Comparison of ENCODE assay signal across 8 mouse cellular contexts in genomic region chr13:21171156-21171530, GRCm38 (mm10). TPM values are rescaled to one million over a fixed set of nuclear protein-coding genes. Genes with fewer than 3 reads are reported as not detected.
DNase-seq lines count a peak whose midpoint lies in the region; ATAC-seq and TF ChIP-seq lines count a peak whose summit lies in the region.

No protein-coding gene starts in this region.

- H3K4me2 ChIP-seq in hindbrain, embryonic 16.5 days (ENCODE audit: low read length), result peak overlapping the region; percentile 63
- H3K4me2 ChIP-seq in myocyte (ENCODE audit: low read depth), result peak overlapping the region; percentile 81

- H3K36me3 ChIP-seq in thymus, adult 2 months (ENCODE audit: control insufficient read depth, insufficient read depth, low read length), result no peaks in the 10 kb centered on the region
- no peaks in the 10 kb centered on the region for H3K36me3 ChIP-seq in hindbrain, embryonic 16.5 days (ENCODE audit: control insufficient read depth, insufficient read depth, low read length)
- H3K36me3 ChIP-seq in myocyte (ENCODE audit: control insufficient read depth, insufficient read depth), result no peaks in the 10 kb centered on the region

- H3K79me2 ChIP-seq in myocyte (ENCODE audit: control insufficient read depth, insufficient read depth), result no peaks in the 10 kb centered on the region

- no peaks in the 10 kb centered on the region for H3K9me3 ChIP-seq in hindbrain, embryonic 16.5 days (ENCODE audit: control insufficient read depth, low read length)

- 58% methylated on average over 15 of the region's 15 CpGs for WGBS in thymus, adult 2 months
- 10% methylated on average over 15 of the region's 15 CpGs for WGBS in hindbrain, embryonic 16.5 days

- ATAC-seq in hindbrain, embryonic 16.5 days, result no peak

- peak overlapping the region; percentile 19; the same call in 1 of the 2 replicates for H3K9ac ChIP-seq in hindbrain, embryonic 16.5 days (ENCODE audit: low read depth, low read length)

- no peak for TF ChIP-seq CTCF in thymus, adult 2 months (IDR thresholded peaks at IDR 0.05; ENCODE audit: borderline replicate concordance, control insufficient read depth, extremely low read depth, insufficient read depth, low read length, poor library complexity)

- no peak overlapping the region for H3ac ChIP-seq in myocyte (ENCODE audit: control insufficient read depth, insufficient read length)

- no peak overlapping the region for H3K27ac ChIP-seq in thymus, adult 2 months (ENCODE audit: control insufficient read depth, insufficient read depth, low read length)
- no peak overlapping the region for H3K27ac ChIP-seq in hindbrain, embryonic 16.5 days (ENCODE audit: low read depth, low read length)

- no peaks in the 10 kb centered on the region for H3K27me3 ChIP-seq in thymus, adult 2 months (ENCODE audit: control insufficient read depth, insufficient read depth, low read length)
- H3K27me3 ChIP-seq in hindbrain, embryonic 16.5 days (replicated peaks; ENCODE audit: control insufficient read depth, insufficient read depth, low read length), result no peaks in the 10 kb centered on the region
- no peaks in the 10 kb centered on the region for H3K27me3 ChIP-seq in myocyte (ENCODE audit: control insufficient read depth, insufficient read depth, insufficient read length)

- peaks cover 7% of the 10 kb centered on the region for H3K4me1 ChIP-seq in thymus, adult 2 months (replicated peaks; ENCODE audit: control insufficient read depth, insufficient read depth, low read length)
- peaks cover 16% of the 10 kb centered on the region for H3K4me1 ChIP-seq in hindbrain, embryonic 16.5 days (ENCODE audit: control insufficient read depth, insufficient read depth, low read depth, low read length)

- no peak overlapping the region for H3K4me3 ChIP-seq in thymus, adult 2 months (ENCODE audit: control insufficient read depth, insufficient read depth, low read length)
- H3K4me3 ChIP-seq in hindbrain, embryonic 16.5 days (ENCODE audit: low read length), result peak overlapping the region; percentile 48
- peak overlapping the region; percentile 21 for H3K4me3 ChIP-seq in myocyte

- peak; percentile 16 for DNase-seq in adrenal gland, postnatal 10 days
- DNase-seq in adrenal gland, adult 2 months, result no peak
- DNase-seq in thymus, adult 2 months, result peak; percentile 20
- no peak for DNase-seq in thymus, adult 18-20 months
- DNase-seq in frontal cortex, postnatal 14 days (ENCODE audit: low spot score in 2 of 2), result no peak
- DNase-seq in adrenal gland, postnatal 4 days (ENCODE audit: low spot score in 2 of 2), result no peak

- no peak for TF ChIP-seq POLR2A in thymus, adult 2 months (IDR thresholded peaks at IDR 0.05; ENCODE audit: control insufficient read depth, extremely low read depth, insufficient read depth, low read length, poor library complexity)
- TF ChIP-seq POLR2A in myocyte (IDR thresholded peaks at IDR 0.05; ENCODE audit: insufficient read length, low read depth), result no peak

TF ChIP-seq in myocyte, 11 proteins besides CTCF, POLR2A, EP300 and RAD21:
- TF ChIP-seq MAX (IDR thresholded peaks at IDR 0.05; ENCODE audit: low read depth) (no peak), REST (IDR thresholded peaks at IDR 0.05; ENCODE audit: insufficient read depth, insufficient read length) (no peak), TCF3 (IDR thresholded peaks at IDR 0.05; ENCODE audit: insufficient read length, low read depth) (no peak), E2F4 (IDR thresholded peaks at IDR 0.05; ENCODE audit: insufficient read depth) (no peak), TCF12 (IDR thresholded peaks at IDR 0.05; ENCODE audit: insufficient read depth, poor library complexity, severe bottlenecking) (no peak), USF1 (IDR thresholded peaks at IDR 0.05; ENCODE audit: low read depth) (no peak), CEBPB (IDR thresholded peaks at IDR 0.05; ENCODE audit: insufficient read depth, poor library complexity, severe bottlenecking) (no peak), SRF (IDR thresholded peaks at IDR 0.05; ENCODE audit: control insufficient read depth, insufficient read length, low read depth) (no peak), MYOG (IDR thresholded peaks at IDR 0.05; ENCODE audit: control insufficient read depth in 1 of 3, insufficient read depth in 1 of 3, insufficient read length in 2 of 3, low read depth in 2 of 3) (no peak), MYOD1 (IDR thresholded peaks at IDR 0.05; ENCODE audit: control insufficient read depth in 1 of 3, insufficient read length in 2 of 3, low read depth in 2 of 3) (no peak), POLR2AphosphoS2 (IDR thresholded peaks at IDR 0.05; ENCODE audit: insufficient read length, low read depth) (no peak)

RNA-seq across cellular contexts. Expression of gene Trim27, which starts 8.1 kb away (rescaled TPM):
- total RNA-seq in adrenal gland, postnatal 10 days (2021), result 10 to 100 TPM; 50.2 to 51.9 TPM
- total RNA-seq in adrenal gland, adult 2 months (2021), result 10 to 100 TPM; 47.9 to 52.0 TPM
- 170 and 180 TPM in 2 replicates for polyA plus RNA-seq in adrenal gland, adult 2 months (2012; rRNA removed)
- 131 and 200 TPM in 2 replicates for polyA plus RNA-seq in thymus, adult 2 months (2012; rRNA removed)
- polyA plus RNA-seq in hindbrain, embryonic 16.5 days (2015; fragmentation: Nextera tagmentation; extraction: Ambion mirVana), result 70.1 and 75.0 TPM in 2 replicates
- polyA plus RNA-seq in myocyte (2012; fragmentation: generic; extraction: Trizol), result 62.4 TPM
- total RNA-seq in adrenal gland, postnatal 4 days (2021), result 10 to 100 TPM; 73.3 to 75.1 TPM

RNA-seq across cellular contexts. Expression of gene Olfr1368, which starts 25.5 kb away (rescaled TPM):
- total RNA-seq in adrenal gland, postnatal 10 days (2021), result not detected
- total RNA-seq in adrenal gland, adult 2 months (2021), result not detected
- not detected in 2 replicates for polyA plus RNA-seq in adrenal gland, adult 2 months (2012; rRNA removed)
- polyA plus RNA-seq in thymus, adult 2 months (2012; rRNA removed), result not detected in 2 replicates
- not detected in 2 replicates for polyA plus RNA-seq in hindbrain, embryonic 16.5 days (2015; fragmentation: Nextera tagmentation; extraction: Ambion mirVana)
- not detected for polyA plus RNA-seq in myocyte (2012; fragmentation: generic; extraction: Trizol)
- total RNA-seq in adrenal gland, postnatal 4 days (2021), result not detected

RNA-seq across cellular contexts. Expression of gene Olfr263, which starts 41.7 kb away (rescaled TPM):
- total RNA-seq in adrenal gland, postnatal 10 days (2021), result not detected
- not detected for total RNA-seq in adrenal gland, adult 2 months (2021)
- not detected in 2 replicates for polyA plus RNA-seq in adrenal gland, adult 2 months (2012; rRNA removed)
- polyA plus RNA-seq in thymus, adult 2 months (2012; rRNA removed), result not detected in 2 replicates
- not detected in 2 replicates for polyA plus RNA-seq in hindbrain, embryonic 16.5 days (2015; fragmentation: Nextera tagmentation; extraction: Ambion mirVana)
- not detected for polyA plus RNA-seq in myocyte (2012; fragmentation: generic; extraction: Trizol)
- total RNA-seq in adrenal gland, postnatal 4 days (2021), result not detected

RNA-seq across cellular contexts. Expression of gene Olfr1369-ps1, which starts 59.9 kb away (rescaled TPM):
- total RNA-seq in adrenal gland, postnatal 10 days (2021), result not detected
- total RNA-seq in adrenal gland, adult 2 months (2021), result not detected
- polyA plus RNA-seq in adrenal gland, adult 2 months (2012; rRNA removed), result not detected in 2 replicates
- polyA plus RNA-seq in thymus, adult 2 months (2012; rRNA removed), result not detected in 2 replicates
- polyA plus RNA-seq in hindbrain, embryonic 16.5 days (2015; fragmentation: Nextera tagmentation; extraction: Ambion mirVana), result 0.04 and 0.05 TPM in 2 replicates
- not detected for polyA plus RNA-seq in myocyte (2012; fragmentation: generic; extraction: Trizol)
- not detected for total RNA-seq in adrenal gland, postnatal 4 days (2021)

Comparison
In these comparisons a context has a peak if more than half of its experiments do, and no peak if none do; other contexts are left out.
1. DNase-seq: peak in adrenal gland, postnatal 10 days (single experiment) and thymus, adult 2 months (single experiment); none in adrenal gland, adult 2 months (single experiment), thymus, adult 18-20 months (0 of 2), frontal cortex, postnatal 14 days (0 of 2) and adrenal gland, postnatal 4 days (0 of 2).